Mouse (Mus musculus) ES-CJ7 (cell line): ENCODE results near the gene Ctsr.

Experiments used
- DNase-seq: peaks from one replicate; pipeline ENCODE4 v3.0.0; 2011; ENCODE audit warnings: low read depth, low spot score

Ctsr gene

GRCm38 (mm10) chr13:61164156-61164555, at the start of gene Ctsr:
Ctsr (minus strand) TSS chr13:61164256.
- no peak for DNase-seq

- DNase-seq: no peak
Measured at GRCm38 (mm10) chr13:61203310-61203709, 39.3 kb upstream of the Ctsr start, which contains the start of gene Cts6. Cts6 (minus strand) TSS chr13:61203410.

DNA sequence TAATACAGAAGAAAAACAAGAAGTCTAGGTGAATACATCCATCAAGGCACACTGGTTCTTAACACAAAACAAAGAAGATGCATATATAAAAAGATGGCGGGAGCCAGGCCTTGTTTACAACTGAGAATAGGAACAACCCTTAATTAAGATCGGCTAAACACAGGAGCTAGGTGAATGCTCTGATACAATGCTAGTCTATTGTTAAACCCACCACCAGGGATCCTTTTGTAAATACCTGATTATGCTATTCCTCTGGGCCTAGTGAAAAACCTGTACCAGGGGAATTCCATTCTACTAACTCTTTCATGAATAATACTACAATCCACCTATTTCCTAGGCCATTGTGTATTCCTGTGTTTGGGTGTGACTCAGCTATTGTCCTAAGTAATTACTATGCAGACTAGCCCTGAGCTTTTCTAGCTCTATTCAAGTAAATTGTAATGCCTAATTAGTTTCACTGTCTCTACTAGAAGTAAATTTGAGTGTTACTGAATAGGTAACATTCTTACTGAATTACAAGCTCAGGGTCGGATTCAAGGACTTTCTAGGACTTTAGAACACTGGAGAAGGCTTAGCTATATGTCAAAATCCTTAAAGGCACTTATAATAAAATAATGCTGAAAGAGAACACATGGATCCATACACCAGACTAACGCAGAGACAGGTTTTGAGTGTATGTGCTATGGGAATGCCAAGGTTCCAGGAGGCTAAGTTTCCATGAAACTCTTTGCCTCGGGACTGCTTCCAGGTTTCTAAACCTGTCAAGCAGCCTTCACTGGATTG, 21.3 kb upstream of the Ctsr start:
- DNase-seq: peak; percentile 70

GRCm38 (mm10) chr13:61164622-61165021, 566 bp upstream of the Ctsr start:
- DNase-seq: peak; percentile 16
